Mouse (Mus musculus) embryonic fibroblast, embryonic 13.5 days (primary cell): ENCODE measurements around the gene Fam193b.

Source experiments
- CTCF ChIP-seq: IDR thresholded peaks from 2 replicates; pipeline ENCODE4 v1.5.1; 2011; ENCODE audit warnings: mild to moderate bottlenecking, control low read depth, low read length, moderate library complexity, borderline replicate concordance; ENCODE audit not compliant: insufficient read depth
- POLR2A ChIP-seq: IDR thresholded peaks from 2 replicates; pipeline ENCODE4 v1.6.1; 2011; ENCODE audit warnings: low read depth, mild to moderate bottlenecking, control low read depth, low read length, moderate library complexity

- no peak for TF ChIP-seq CTCF
- no peak for TF ChIP-seq POLR2A
These were observed 3.0 kb downstream of the Fam193b start for GRCm38 (mm10) chr13:55567949-55568348.
